Mouse (Mus musculus) megakaryocyte, embryonic 14.5 days (primary cell): Measurements from ENCODE around the gene Casp7.

Experiments
- FLI1 ChIP-seq: IDR thresholded peaks from 2 replicates; pipeline ENCODE4 v1.6.1; 2012; ENCODE audit warnings: low read length, inconsistent platforms, mixed read lengths
- GATA1 ChIP-seq: IDR thresholded peaks from 3 replicates; pipeline ENCODE4 v1.6.1; 2012; ENCODE audit warnings: mixed read lengths, low read length, inconsistent platforms, borderline replicate concordance

- TF ChIP-seq FLI1 (no peak), GATA1 (no peak)
Observed at GRCm38 (mm10) chr19:56450892-56451291, 54.0 kb downstream of the Casp7 start.
